Mouse (Mus musculus) lung, embryonic 15.5 days (tissue): ENCODE measurements at regions not wholly inside any gene's neighbourhood (a gene's known extent, or its start where the extent isn't known, plus 50 kb on each side); places are given as distances from the start of the nearest gene placed in this dataset.

Source experiments
- ATAC-seq: fragments of 200-750 bp; cut with Nextera tagmentation; 2 replicates; pipeline ENCODE4 v1.8.0; 2017; ENCODE audit warnings: moderate number of reproducible peaks, borderline replicate concordance; ENCODE audit not compliant: low FRiP score, low TSS enrichment; ENCODE audit errors: extremely low read depth
- H3K27ac ChIP-seq: fragments of 300-500 bp; sonication (generic); 2 replicates; pipeline ENCODE4 v1.5.1; 2015; ENCODE audit warnings: moderate library complexity, mild to moderate bottlenecking, inconsistent platforms
- H3K27me3 ChIP-seq: fragments of 300-500 bp; sonication (generic); 2 replicates; pipeline ENCODE4 v1.6.1; 2015; ENCODE audit warnings: inconsistent platforms
- H3K36me3 ChIP-seq: fragments of 300-500 bp; sonication (generic); 2 replicates; pipeline ENCODE4 v1.6.1; 2015; ENCODE audit warnings: inconsistent platforms
- H3K4me1 ChIP-seq: fragments of 300-500 bp; sonication (generic); 2 replicates; pipeline ENCODE4 v1.6.1; 2015; ENCODE audit warnings: inconsistent platforms
- H3K4me2 ChIP-seq: fragments of 300-500 bp; sonication (generic); 2 replicates; pipeline ENCODE4 v1.6.1; 2015; ENCODE audit warnings: inconsistent platforms, mild to moderate bottlenecking, moderate library complexity
- H3K4me3 ChIP-seq: fragments of 300-500 bp; sonication (generic); 2 replicates; pipeline ENCODE4 v1.5.1; 2015; ENCODE audit warnings: mild to moderate bottlenecking, inconsistent platforms
- H3K9ac ChIP-seq: fragments of 300-500 bp; sonication (generic); 2 replicates; pipeline ENCODE4 v1.6.1; 2015; ENCODE audit warnings: inconsistent platforms
- H3K9me3 ChIP-seq: fragments of 300-500 bp; sonication (generic); 2 replicates; pipeline ENCODE4 v1.6.1; 2016; ENCODE audit warnings: inconsistent platforms
- WGBS: fragments of 180-500 bp; shearing (Covaris S2); methylation state at CpG from one replicate; pipeline ENCODE4 v1.1.7; 2015; 5-methylcytosine and 5-hydroxymethylcytosine counted together

GRCm38 (mm10) chr14:17102486-17102885, 283.5 kb upstream of the Rarb start:
- Histone ChIP-seq H3K4me3 (no peak overlapping the region), H3K27ac (no peak overlapping the region), H3K36me3 (no peaks in the 10 kb centered on the region), H3K27me3 (no peaks in the 10 kb centered on the region), H3K9ac (no peak overlapping the region), H3K9me3 (no peaks in the 10 kb centered on the region), H3K4me1 (no peaks in the 10 kb centered on the region), H3K4me2 (no peak overlapping the region)
- ATAC-seq: no peak

DNA sequence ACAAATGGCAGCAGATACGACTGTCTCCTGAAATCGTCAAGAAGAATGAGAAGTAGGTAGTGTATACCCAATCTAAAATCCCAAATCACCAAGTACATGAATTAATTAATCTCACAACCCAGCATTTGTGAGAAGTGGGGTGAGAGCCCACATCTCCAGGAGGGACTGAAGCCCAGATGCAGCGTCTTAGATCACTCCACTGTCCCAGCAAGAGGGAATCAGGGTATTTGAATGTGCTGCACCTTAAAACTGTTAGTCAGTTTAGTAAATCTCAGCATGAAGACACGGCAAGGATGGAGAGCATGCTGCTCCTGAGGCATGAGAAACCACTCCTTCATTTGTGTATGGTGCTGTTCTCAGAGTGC, 271.6 kb upstream of the Rarb start:
- WGBS: 32% methylated on average over 4 of the region's 4 CpGs
- no peak overlapping the region for H3K4me3 ChIP-seq
- no peaks in the 10 kb centered on the region for H3K9me3 ChIP-seq
- peaks cover 4% of the 10 kb centered on the region; the same call in 1 of the 2 replicates for H3K4me1 ChIP-seq
- H3K27me3 ChIP-seq: no peaks in the 10 kb centered on the region
- H3K9ac ChIP-seq: no peak overlapping the region
- no peak overlapping the region for H3K4me2 ChIP-seq
- ATAC-seq: no peak
- no peaks in the 10 kb centered on the region for H3K36me3 ChIP-seq
- H3K27ac ChIP-seq: no peak overlapping the region

- Histone ChIP-seq H3K27me3 (no peaks in the 10 kb centered on the region), H3K27ac (no peak overlapping the region), H3K36me3 (no peaks in the 10 kb centered on the region), H3K4me1 (peaks cover 4% of the 10 kb centered on the region; the same call in 1 of the 2 replicates), H3K4me2 (no peak overlapping the region), H3K4me3 (no peak overlapping the region), H3K9me3 (no peaks in the 10 kb centered on the region), H3K9ac (no peak overlapping the region)
- ATAC-seq: no peak
- 30% methylated on average over 3 of the region's 3 CpGs for WGBS
Measured at GRCm38 (mm10) chr14:17089640-17090572, 270.9 kb upstream of the Rarb start.

GRCm38 (mm10) chr14:17089089-17089634, 270.2 kb upstream of the Rarb start:
- Histone ChIP-seq H3K4me2 (no peak overlapping the region), H3K27ac (no peak overlapping the region), H3K9me3 (no peaks in the 10 kb centered on the region), H3K9ac (no peak overlapping the region), H3K4me1 (peaks cover 7% of the 10 kb centered on the region; the same call in 1 of the 2 replicates), H3K27me3 (no peaks in the 10 kb centered on the region), H3K36me3 (no peaks in the 10 kb centered on the region), H3K4me3 (no peak overlapping the region)
- peak; percentile 67; the same call in 1 of the 2 replicates for ATAC-seq

DNA sequence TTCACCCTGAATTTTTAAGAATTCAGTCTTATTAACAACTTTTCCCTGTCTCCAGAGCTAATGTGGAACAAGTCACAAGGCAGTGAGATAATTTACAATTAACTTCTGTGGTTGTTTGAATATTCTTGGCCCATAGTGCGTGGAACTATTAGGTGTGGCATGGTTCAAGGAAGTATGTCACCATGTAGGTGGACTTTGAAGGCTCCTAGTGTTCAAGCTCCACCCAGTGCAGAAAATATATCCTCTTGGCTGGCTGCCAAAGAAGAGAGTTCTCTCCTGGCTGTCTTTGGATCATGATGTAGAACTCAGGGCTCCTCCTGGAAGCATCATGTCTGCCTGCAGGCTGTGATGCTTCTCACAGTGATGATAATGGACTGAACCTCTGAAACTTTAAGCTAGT, 268.9 kb upstream of the Rarb start:
- WGBS: 67% methylated on average over 1 of the region's 1 CpGs
- Histone ChIP-seq H3K4me2 (no peak overlapping the region), H3K36me3 (no peaks in the 10 kb centered on the region), H3K4me3 (no peak overlapping the region), H3K4me1 (peaks cover 8% of the 10 kb centered on the region; the same call in 1 of the 2 replicates), H3K27ac (no peak overlapping the region), H3K9me3 (no peaks in the 10 kb centered on the region), H3K9ac (no peak overlapping the region), H3K27me3 (no peaks in the 10 kb centered on the region)
- ATAC-seq: no peak

- Histone ChIP-seq H3K4me2 (no peak overlapping the region), H3K4me1 (0 out of 2 replicates have a peak, but pooled peaks cover 8% of the 10 kb centered on the region), H3K9me3 (no peaks in the 10 kb centered on the region), H3K27me3 (no peaks in the 10 kb centered on the region), H3K36me3 (no peaks in the 10 kb centered on the region), H3K9ac (no peak overlapping the region), H3K4me3 (no peak overlapping the region), H3K27ac (no peak overlapping the region)
- no peak for ATAC-seq
- 48% methylated on average over 2 of the region's 2 CpGs for WGBS
Measured at GRCm38 (mm10) chr14:17083907-17084306, 265.0 kb upstream of the Rarb start.

- 52% methylated on average over 2 of the region's 2 CpGs for WGBS
- H3K4me3 ChIP-seq: no peak overlapping the region
- no peak overlapping the region for H3K9ac ChIP-seq
- H3K9me3 ChIP-seq: no peaks in the 10 kb centered on the region
- ATAC-seq: no peak
- no peak overlapping the region for H3K4me2 ChIP-seq
- H3K27me3 ChIP-seq: no peaks in the 10 kb centered on the region
- H3K27ac ChIP-seq: no peak overlapping the region
- no peaks in the 10 kb centered on the region for H3K36me3 ChIP-seq
- H3K4me1 ChIP-seq: 0 out of 2 replicates have a peak, but pooled peaks cover 4% of the 10 kb centered on the region
Measured at GRCm38 (mm10) chr14:17081904-17082303, 262.9 kb upstream of the Rarb start.

GRCm38 (mm10) chr14:17079513-17079912, 260.6 kb upstream of the Rarb start:
- H3K4me2 ChIP-seq: no peak overlapping the region
- no peaks in the 10 kb centered on the region for H3K27me3 ChIP-seq
- 0 out of 2 replicates have a peak, but pooled peaks cover 4% of the 10 kb centered on the region for H3K4me1 ChIP-seq
- 48% methylated on average over 2 of the region's 2 CpGs for WGBS
- no peak overlapping the region for H3K27ac ChIP-seq
- H3K4me3 ChIP-seq: no peak overlapping the region
- no peaks in the 10 kb centered on the region for H3K36me3 ChIP-seq
- H3K9me3 ChIP-seq: no peaks in the 10 kb centered on the region
- peak; percentile 57; the same call in 1 of the 2 replicates for ATAC-seq
- no peak overlapping the region for H3K9ac ChIP-seq

DNA sequence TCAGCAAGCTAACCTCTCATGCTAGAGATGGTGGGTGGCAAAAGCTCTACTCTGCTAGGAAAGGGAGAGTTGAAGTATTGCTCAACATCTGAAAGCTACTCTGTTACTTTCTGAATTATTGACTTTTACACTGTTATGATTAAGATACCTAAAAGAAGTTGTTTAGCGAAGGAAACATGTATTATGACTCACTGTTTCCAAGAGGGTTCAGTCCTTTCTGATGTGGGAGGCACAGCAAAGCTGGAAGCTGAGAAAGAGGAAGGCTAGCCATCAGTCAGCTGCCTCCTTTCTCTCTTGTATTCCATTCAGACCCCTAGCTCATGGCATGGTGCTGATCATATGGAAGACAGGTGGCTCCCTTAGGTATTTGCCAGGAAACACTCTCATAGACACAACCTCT, 242.4 kb upstream of the Rarb start:
- ATAC-seq: no peak
- H3K9ac ChIP-seq: no peak overlapping the region
- no peak overlapping the region for H3K27ac ChIP-seq
- 56% methylated on average over 1 of the region's 1 CpGs for WGBS
- H3K4me2 ChIP-seq: no peak overlapping the region
- H3K36me3 ChIP-seq: no peaks in the 10 kb centered on the region
- no peaks in the 10 kb centered on the region for H3K9me3 ChIP-seq
- no peak overlapping the region for H3K4me3 ChIP-seq
- H3K4me1 ChIP-seq: 0 out of 2 replicates have a peak, but pooled peaks cover 2% of the 10 kb centered on the region
- no peaks in the 10 kb centered on the region for H3K27me3 ChIP-seq

DNA sequence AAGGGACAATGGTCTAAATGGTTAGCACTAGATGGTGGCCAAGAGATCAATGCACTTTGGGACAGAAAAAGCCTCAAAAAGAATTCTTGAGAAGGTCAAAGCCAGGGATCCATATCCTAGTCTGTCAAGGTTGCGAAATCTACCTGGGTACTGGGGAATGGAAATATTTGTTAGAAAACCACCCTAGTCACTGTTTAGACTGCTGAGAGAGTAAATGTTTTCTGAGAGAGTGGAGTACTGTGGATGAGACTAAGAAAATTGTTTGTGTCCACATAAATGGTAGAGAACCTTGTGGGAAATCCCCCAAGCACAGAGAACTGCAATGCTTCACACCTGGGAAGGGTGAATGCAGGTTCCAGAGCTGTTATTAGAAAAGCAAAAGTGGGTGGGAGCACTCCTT, 239.5 kb upstream of the Rarb start:
- Histone ChIP-seq H3K9me3 (no peaks in the 10 kb centered on the region), H3K36me3 (no peaks in the 10 kb centered on the region), H3K4me3 (no peak overlapping the region), H3K27me3 (no peaks in the 10 kb centered on the region), H3K4me1 (0 out of 2 replicates have a peak, but pooled peaks cover 2% of the 10 kb centered on the region), H3K9ac (no peak overlapping the region), H3K4me2 (no peak overlapping the region), H3K27ac (no peak overlapping the region)
- ATAC-seq: no peak
- WGBS: 84% methylated on average over 1 of the region's 1 CpGs

GRCm38 (mm10) chr14:17057355-17057754, 238.4 kb upstream of the Rarb start:
- H3K9ac ChIP-seq: no peak overlapping the region
- no peaks in the 10 kb centered on the region for H3K27me3 ChIP-seq
- 0 out of 2 replicates have a peak, but pooled peaks cover 2% of the 10 kb centered on the region for H3K4me1 ChIP-seq
- ATAC-seq: no peak
- no peaks in the 10 kb centered on the region for H3K9me3 ChIP-seq
- H3K4me3 ChIP-seq: no peak overlapping the region
- no peaks in the 10 kb centered on the region for H3K36me3 ChIP-seq
- H3K27ac ChIP-seq: no peak overlapping the region
- no peak overlapping the region for H3K4me2 ChIP-seq
- 80% methylated on average over 3 of the region's 3 CpGs for WGBS

- Histone ChIP-seq H3K4me2 (no peak overlapping the region), H3K27ac (no peak overlapping the region), H3K9ac (no peak overlapping the region), H3K9me3 (no peaks in the 10 kb centered on the region), H3K36me3 (no peaks in the 10 kb centered on the region), H3K4me1 (0 out of 2 replicates have a peak, but pooled peaks cover 2% of the 10 kb centered on the region), H3K4me3 (no peak overlapping the region), H3K27me3 (no peaks in the 10 kb centered on the region)
- no peak for ATAC-seq
- 45% methylated on average over 1 of the region's 1 CpGs for WGBS
Measured at GRCm38 (mm10) chr14:17055741-17056140, 236.8 kb upstream of the Rarb start.
